Mouse (Mus musculus) left cerebral cortex, postnatal 36 days (tissue): ENCODE results near the gene Mettl7a1. TPM values are rescaled to one million over a fixed set of nuclear protein-coding genes. Genes with fewer than 3 reads are reported as not detected.
"Not testable (repeated sequence)": the region's sequence is repeated elsewhere in the genome, so short reads cannot be mapped to it uniquely, and the experiment has no call there.

Experiments
- DNase-seq, 2 experiments: peaks; one replicate each; pipeline ENCODE4 v3.0.0; 2021 to 2022; ENCODE audit warnings: low spot score in 2 of 2, mixed read lengths in 1 of 2
- intact Hi-C: fragments of 180-260 bp; cut with DNase I; formaldehyde crosslinking; loops from one replicate; pipeline ENCODE4 v1.15.1; 2025
- total RNA-seq, 2 experiments: library from RNA; stranded (reverse); gene quantifications; 2 replicates each; pipeline ENCODE4 v1.2.3; 2021

Mettl7a1 gene
- 10 to 100 TPM; 29.3 to 32.3 TPM for total RNA-seq

- intact Hi-C loops: loop anchor here (2.0 kb wide), 1 partner anchor 78 kb away; the partner anchor contains the start of gene Atf1
- peak; percentile 83 to 86 for DNase-seq
Measured at GRCm38 (mm10) chr15:100304019-100304991, at the start of gene Mettl7a1. Gene Mettl7a1, plus strand, starts transcription at chr15:100304140.

GRCm38 (mm10) chr15:100256386-100256785, 47.6 kb upstream of the Mettl7a1 start:
- intact Hi-C loops: no loop called here

DNA sequence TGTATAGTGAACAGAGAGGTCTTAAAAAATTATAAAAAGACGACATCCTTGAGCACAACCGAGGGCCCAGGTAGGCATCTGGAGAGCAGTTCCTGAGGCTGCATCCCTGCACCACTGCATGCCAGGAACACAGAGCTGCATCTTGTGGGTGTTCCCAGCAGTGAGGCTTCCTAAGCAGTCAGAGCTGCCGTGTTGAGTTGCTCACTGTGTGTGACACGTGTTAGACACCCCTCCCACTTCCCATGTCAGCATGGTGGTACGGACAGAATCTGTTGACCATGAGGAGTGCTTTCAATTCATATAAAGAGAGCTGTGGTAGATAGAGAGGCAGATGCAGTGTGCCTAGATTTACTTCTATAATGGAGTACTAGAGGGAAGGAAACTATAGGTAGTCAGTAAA, 46.6 kb upstream of the Mettl7a1 start:
- no peak for DNase-seq
- intact Hi-C loops: no loop called here

More at GRCm38 (mm10) chr15:100256386-100256785, 47.6 kb upstream of the Mettl7a1 start:
- DNase-seq: no peak

DNA sequence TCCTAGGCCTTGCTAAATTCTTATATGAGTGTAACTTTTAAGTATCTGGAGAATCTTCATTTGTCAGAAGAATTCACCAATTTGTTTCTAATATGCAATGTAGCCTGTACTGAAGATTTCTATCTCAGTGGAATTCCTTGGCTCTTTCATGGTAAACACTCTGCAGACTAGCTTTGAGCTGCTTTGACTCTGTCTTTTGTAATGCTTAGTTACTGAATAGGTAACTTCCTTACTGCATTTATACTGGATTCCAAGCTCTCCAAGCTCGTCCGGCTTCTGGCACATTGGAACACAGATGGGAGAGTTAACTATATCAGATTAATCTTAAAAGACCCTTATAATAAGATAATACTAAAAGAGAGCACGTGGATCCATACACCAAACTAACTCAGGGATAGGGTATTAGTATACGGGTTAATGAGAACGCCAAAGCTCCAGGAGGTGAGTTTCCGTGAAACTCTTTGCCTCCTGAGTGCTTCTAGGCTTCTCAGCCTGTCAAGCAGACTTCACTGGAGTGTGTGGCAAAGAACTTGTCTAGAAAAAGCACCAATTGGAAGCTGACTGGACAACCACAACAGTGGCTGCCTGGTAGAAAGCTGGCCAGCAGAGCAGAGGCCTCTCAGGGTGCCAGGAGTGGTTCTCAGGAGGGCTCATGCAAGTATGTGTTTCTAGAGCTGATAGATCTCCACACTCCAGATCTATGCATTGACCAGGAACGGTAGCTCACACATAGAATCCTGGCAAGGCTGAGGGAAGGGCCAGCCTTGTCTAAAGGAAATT, 45.1 kb upstream of the Mettl7a1 start:
- DNase-seq: no peak
- intact Hi-C loops: no loop called here

- intact Hi-C loops: loop anchor here (5.0 kb wide), 2 partner anchors 117 to 197 kb away; no protein-coding TSS in a partner anchor
- not testable (repeated sequence) for DNase-seq
Measured at GRCm38 (mm10) chr15:100260351-100260750, 43.6 kb upstream of the Mettl7a1 start.

GRCm38 (mm10) chr15:100263246-100263905, 40.6 kb upstream of the Mettl7a1 start:
- no peak for DNase-seq
- intact Hi-C loops: loop anchor here (5.0 kb wide), 2 partner anchors 114 to 194 kb away; no protein-coding TSS in a partner anchor

- no peak for DNase-seq
- intact Hi-C loops: no loop called here
Measured at GRCm38 (mm10) chr15:100265586-100266325, 38.2 kb upstream of the Mettl7a1 start.

GRCm38 (mm10) chr15:100268916-100269315, 35.0 kb upstream of the Mettl7a1 start:
- intact Hi-C loops: no loop called here
- no peak for DNase-seq

DNA sequence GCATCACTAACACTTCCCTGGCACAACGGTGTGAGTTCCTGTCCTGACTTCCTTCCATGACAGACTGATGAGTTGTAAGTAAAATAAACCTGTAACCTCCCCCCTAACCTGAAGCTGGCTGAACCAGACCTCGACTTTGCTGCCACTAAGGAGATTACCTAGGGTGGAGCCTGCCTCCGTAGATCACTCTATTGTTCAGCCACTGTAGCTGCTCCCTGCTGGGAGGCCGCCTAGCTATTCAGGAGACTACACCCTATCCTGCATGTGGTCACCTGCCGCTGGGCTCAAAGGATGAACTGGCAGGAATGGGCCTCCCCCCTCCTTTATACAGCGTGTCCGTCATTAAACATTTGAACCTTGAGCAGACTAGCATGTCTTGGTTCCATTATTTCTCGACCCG, 34.2 kb upstream of the Mettl7a1 start:
- DNase-seq: no peak

GRCm38 (mm10) chr15:100270609-100271008, 33.3 kb upstream of the Mettl7a1 start:
- DNase-seq, intact Hi-C loops: not testable (repeated sequence)

More for the DNA sequence above, 34.2 kb upstream of the Mettl7a1 start:
- intact Hi-C loops: no loop called here

DNA sequence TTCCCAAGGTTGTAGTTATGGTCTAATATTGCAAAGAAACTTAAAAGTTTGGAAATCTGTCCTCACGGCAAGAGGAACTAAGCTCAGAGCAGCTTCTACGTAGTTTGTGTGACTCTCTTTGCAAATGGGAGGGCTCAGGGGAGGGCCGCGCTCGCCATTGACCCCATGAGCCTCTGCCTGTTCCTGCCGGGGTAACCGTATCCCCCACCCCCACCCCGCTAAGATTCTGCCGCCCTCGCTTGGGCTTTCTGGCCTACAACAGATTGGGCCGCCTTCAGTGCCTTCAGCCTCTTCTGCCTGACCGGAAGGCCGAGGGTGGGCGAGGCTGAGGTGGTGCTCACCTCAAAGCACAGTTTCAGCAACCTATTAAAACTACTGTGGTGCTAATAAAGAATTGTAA, 32.5 kb upstream of the Mettl7a1 start:
- intact Hi-C loops: no loop called here
- DNase-seq: no peak

GRCm38 (mm10) chr15:100273791-100274308, 30.1 kb upstream of the Mettl7a1 start:
- intact Hi-C loops, DNase-seq: not testable (repeated sequence)

GRCm38 (mm10) chr15:100274790-100275559, 29.0 kb upstream of the Mettl7a1 start:
- intact Hi-C loops: no loop called here
- no peak for DNase-seq

GRCm38 (mm10) chr15:100276403-100276802, 27.5 kb upstream of the Mettl7a1 start:
- intact Hi-C loops: no loop called here
- no peak for DNase-seq

DNA sequence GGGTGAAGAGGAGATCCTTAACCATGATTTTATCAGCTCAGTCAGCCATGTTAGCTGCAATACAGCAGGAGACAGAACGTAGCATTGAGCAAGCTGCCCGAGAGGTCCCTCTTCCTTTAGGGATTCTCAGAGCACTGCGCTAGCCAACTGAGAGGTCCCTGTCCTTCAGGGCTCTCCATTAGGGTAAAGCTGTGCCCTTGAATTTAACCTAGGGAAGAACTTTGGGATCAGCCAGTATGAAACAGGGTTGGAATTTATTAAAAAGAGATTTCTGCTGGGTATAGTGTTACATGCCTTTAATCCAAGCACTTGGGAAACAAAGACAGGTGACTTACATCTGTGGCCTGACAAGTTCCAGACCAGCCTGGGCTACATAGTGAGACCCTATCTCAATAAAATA, 26.4 kb upstream of the Mettl7a1 start:
- DNase-seq: no peak
- intact Hi-C loops: no loop called here

- no peak for DNase-seq
- intact Hi-C loops: no loop called here
Measured at GRCm38 (mm10) chr15:100280626-100281025, 23.3 kb upstream of the Mettl7a1 start, which contains the start of gene Tmprss12. Gene Tmprss12, plus strand, starts transcription at chr15:100280837.

DNA sequence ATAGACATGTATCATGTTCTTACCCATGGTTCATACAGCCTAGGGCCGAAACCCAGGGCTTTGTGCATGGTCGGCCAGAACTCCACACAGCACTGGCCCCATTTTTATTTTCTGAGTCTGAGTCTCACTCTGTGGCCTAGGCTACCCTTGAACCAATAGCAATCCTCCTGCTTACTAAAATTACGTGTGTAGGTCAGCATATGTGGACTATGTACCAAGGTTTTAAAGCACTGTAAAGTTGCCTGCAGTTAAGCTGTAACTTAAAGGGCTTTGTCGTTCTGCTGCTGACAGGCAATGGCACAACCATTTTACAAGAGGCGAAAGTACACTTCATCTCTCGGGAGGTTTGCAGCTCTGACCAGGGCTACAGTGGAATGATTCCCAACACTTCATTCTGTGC, 15.0 kb upstream of the Mettl7a1 start:
- intact Hi-C loops: no loop called here
- no peak for DNase-seq

DNA sequence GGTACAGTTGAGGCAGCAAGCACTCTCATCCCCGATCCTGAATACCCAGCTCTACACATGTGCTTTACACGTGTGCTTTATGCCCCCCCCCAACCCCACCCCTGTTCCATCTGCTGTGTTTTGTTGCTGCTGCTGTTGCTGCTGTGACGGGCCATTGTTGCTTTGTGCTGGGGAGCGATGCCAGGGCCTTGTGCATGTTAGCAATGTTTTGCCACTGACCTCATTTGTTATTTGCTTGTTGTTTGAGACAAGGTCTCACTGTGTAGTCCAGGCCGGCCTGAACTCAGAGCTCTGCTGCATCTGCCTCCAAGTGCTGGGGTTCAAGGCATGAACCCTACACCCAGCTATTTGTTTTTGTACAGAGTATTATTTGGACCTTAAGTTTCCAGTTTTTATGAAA, 13.1 kb upstream of the Mettl7a1 start:
- DNase-seq: no peak
- intact Hi-C loops: no loop called here
